Mouse (Mus musculus) hindbrain, postnatal 0 days (tissue): ENCODE data around the gene Fsd1. TPM values are rescaled to one million over a fixed set of nuclear protein-coding genes. Genes with fewer than 3 reads are reported as not detected.

Experiments
- ATAC-seq: fragments of 200-750 bp; cut with Nextera tagmentation; 2 replicates; pipeline ENCODE4 v1.8.0; 2017; ENCODE audit warnings: mild to moderate bottlenecking, moderate TSS enrichment, moderate library complexity
- DNase-seq: peaks from one replicate; pipeline ENCODE4 v3.0.0-alpha.2; 2015; ENCODE audit warnings: low spot score
- H3K27ac ChIP-seq: fragments of 300-500 bp; sonication (generic); 2 replicates; pipeline ENCODE4 v1.5.1; 2014; ENCODE audit warnings: mild to moderate bottlenecking
- H3K27me3 ChIP-seq: fragments of 300-500 bp; sonication (generic); 2 replicates; pipeline ENCODE4 v1.6.1; 2014; ENCODE audit warnings: low read length, mixed read lengths; ENCODE audit not compliant: insufficient read depth
- H3K36me3 ChIP-seq: fragments of 300-500 bp; sonication (generic); 2 replicates; pipeline ENCODE4 v1.6.1; 2014; ENCODE audit warnings: low read length, mixed read lengths; ENCODE audit not compliant: insufficient read depth
- H3K4me1 ChIP-seq: fragments of 300-500 bp; sonication (generic); 2 replicates; pipeline ENCODE4 v1.6.1; 2014; ENCODE audit warnings: antibody characterized with exemption, low read length, mixed read lengths; ENCODE audit not compliant: insufficient read depth
- H3K4me2 ChIP-seq: fragments of 300-500 bp; sonication (generic); 2 replicates; pipeline ENCODE4 v1.6.1; 2014; ENCODE audit warnings: low read depth, mild to moderate bottlenecking, low read length, moderate library complexity, mixed read lengths
- H3K4me3 ChIP-seq: fragments of 300-500 bp; sonication (generic); 2 replicates; pipeline ENCODE4 v1.5.1; 2014; ENCODE audit warnings: low read length
- H3K9ac ChIP-seq: fragments of 300-500 bp; sonication (generic); replicated peaks from 2 replicates; pipeline ENCODE4 v1.6.1; 2014; ENCODE audit warnings: mild to moderate bottlenecking, low read length, moderate library complexity, mixed read lengths
- H3K9me3 ChIP-seq: fragments of 300-500 bp; sonication (generic); 2 replicates; pipeline ENCODE4 v1.6.1; 2016; ENCODE audit warnings: low read length, mixed read lengths
- CTCF ChIP-seq: IDR thresholded peaks from 2 replicates; pipeline ENCODE4 v1.5.1; 2016; ENCODE audit warnings: antibody characterized with exemption, control low read depth, low read depth
- WGBS: fragments of 180-500 bp; shearing (Covaris S2); extraction: QIAGEN DNeasy Blood & Tissue Kit; methylation state at CpG from one replicate; pipeline ENCODE4 v1.1.7; 2014; 5-methylcytosine and 5-hydroxymethylcytosine counted together
- polyA plus RNA-seq: library from polyadenylated mRNA; unstranded; fragments of >200 nt; fragmentation: Nextera tagmentation; extraction: Ambion mirVana; gene quantifications from 2 replicates; pipeline ENCODE4 v1.2.1, GENCODE M21; 2015
- total RNA-seq: library from RNA; depleted of rRNA; stranded (reverse); fragments of >200 nt; gene quantifications from 2 replicates; pipeline ENCODE4 v1.2.3, GENCODE M21; 2014

The Fsd1 gene
- total and polyA plus RNA-seq, 2 experiments from 2014 or later: 136 to 193 TPM

- Histone ChIP-seq H3K27ac (no peak overlapping the region), H3K27me3 (0 out of 2 replicates have a peak, but pooled peaks cover 5% of the 10 kb centered on the region), H3K4me1 (no peaks in the 10 kb centered on the region), H3K4me3 (no peak overlapping the region), H3K9me3 (no peaks in the 10 kb centered on the region), H3K4me2 (peak overlapping the region; percentile 19; the same call in 1 of the 2 replicates), H3K36me3 (peaks cover 3% of the 10 kb centered on the region; the same call in 1 of the 2 replicates), H3K9ac (no peak overlapping the region)
- DNase-seq (no peak), ATAC-seq (peak; percentile 25; the same call in 1 of the 2 replicates)
- WGBS: 12% methylated on average over 30 of the region's 30 CpGs
- no peak; the same call in 1 of the 2 replicates for TF ChIP-seq CTCF
Measured at GRCm38 (mm10) chr17:55999794-56000499, 13.6 kb downstream of the Fsd1 start.

DNA sequence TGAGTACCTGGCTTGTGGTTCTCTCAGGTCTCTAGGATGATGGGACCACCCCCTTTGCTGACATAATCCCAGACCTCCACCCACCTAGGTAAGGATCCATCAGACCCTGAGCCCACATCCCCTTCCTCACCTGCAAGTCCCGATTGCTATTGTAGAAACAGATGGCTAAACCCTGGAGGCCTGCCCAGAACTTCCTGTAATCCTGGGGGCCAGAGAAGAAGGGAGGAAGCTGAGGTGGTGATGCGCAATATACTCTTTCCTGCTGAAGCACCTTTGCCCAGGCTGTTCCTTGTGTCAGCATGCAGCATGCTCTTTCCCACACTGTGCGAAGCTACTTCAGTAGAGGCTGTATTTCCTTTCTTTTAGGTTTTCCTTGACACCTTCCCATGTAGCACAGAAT lies 16.7 kb downstream of the Fsd1 start:
- TF ChIP-seq CTCF: no peak
- WGBS: 76% methylated on average over 3 of the region's 3 CpGs
- Histone ChIP-seq H3K36me3 (no peaks in the 10 kb centered on the region), H3K9ac (no peak overlapping the region), H3K27me3 (0 out of 2 replicates have a peak, but pooled peaks cover 5% of the 10 kb centered on the region), H3K4me3 (no peak overlapping the region), H3K4me1 (no peaks in the 10 kb centered on the region), H3K27ac (no peak overlapping the region), H3K9me3 (no peaks in the 10 kb centered on the region), H3K4me2 (no peak overlapping the region)
- no peak for DNase-seq
- ATAC-seq: no peak

- ATAC-seq (no peak), DNase-seq (peak; percentile 54)
- H3K4me2 ChIP-seq: no peak within 1 kb of the TSS
- H3K27ac ChIP-seq: no peak within 1 kb of the TSS
- TF ChIP-seq CTCF: no peak
- no peak within 1 kb of the TSS for H3K4me3 ChIP-seq
- H3K9ac ChIP-seq: no peak within 1 kb of the TSS
- WGBS: 48% methylated on average over 10 of the region's 13 CpGs
- H3K27me3 ChIP-seq: 0 out of 2 replicates have a peak, but pooled peaks cover 3% of the 10 kb centered on the region
- H3K4me1 ChIP-seq: peaks cover 9% of the 10 kb centered on the region
- H3K36me3 ChIP-seq: no peaks in the 10 kb centered on the region
- no peaks in the 10 kb centered on the region for H3K9me3 ChIP-seq
Measured at GRCm38 (mm10) chr17:56005415-56006061, 19.2 kb downstream of the Fsd1 start, which contains the start of the genes Stap2 and Mpnd. TSS of gene Stap2 (minus strand) at chr17:56005584. TSS of gene Mpnd (plus strand) at chr17:56005711.

GRCm38 (mm10) chr17:56006956-56007355 lies 20.6 kb downstream of the Fsd1 start:
- ATAC-seq: no peak
- Histone ChIP-seq H3K27ac (no peak overlapping the region), H3K36me3 (peaks cover 9% of the 10 kb centered on the region; the same call in 1 of the 2 replicates)

DNA sequence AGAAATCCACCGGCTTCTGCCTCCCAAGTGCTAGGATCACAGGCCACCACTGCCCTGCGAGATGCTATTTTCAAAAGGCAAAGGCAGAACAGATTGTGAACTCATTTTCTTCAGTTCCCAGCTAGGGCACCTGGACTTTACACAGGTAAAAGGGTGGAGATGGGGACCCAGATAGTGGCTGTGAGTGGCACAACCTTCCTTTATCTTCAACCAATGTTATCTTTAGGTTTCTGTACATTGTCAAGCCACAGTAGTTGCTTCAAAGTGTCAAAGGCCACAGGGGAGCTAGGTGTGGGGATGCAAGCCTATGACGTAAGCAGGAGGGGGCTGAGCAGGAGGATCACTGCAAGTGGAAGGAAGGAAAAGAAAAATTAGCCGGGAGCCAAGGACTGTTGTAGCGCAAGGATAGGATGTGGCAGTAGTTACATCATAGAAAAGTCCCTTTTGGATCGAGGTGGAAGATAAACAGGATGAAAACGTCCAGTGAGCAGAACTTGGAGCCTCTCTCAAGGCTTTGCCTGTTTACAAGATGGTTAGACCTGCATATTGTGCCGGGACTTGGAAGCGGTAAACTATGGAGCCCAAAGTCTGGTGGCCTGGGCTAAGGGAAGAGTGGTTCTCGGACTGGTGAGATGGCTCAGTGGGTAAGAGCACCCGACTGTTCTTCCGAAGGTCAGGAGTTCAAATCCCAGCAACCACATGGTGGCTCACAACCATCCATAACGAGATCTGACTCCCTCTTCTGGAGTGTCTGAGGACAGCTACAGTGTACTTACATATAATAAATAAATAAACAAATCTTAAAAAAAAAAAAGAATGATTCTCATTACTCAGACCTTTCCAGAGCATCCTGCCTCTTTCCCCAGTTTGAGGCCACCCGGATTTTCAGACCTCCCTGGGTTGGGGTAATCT lies 21.4 kb downstream of the Fsd1 start:
- Histone ChIP-seq H3K4me1 (peaks cover 14% of the 10 kb centered on the region), H3K36me3 (peaks cover 10% of the 10 kb centered on the region; the same call in 1 of the 2 replicates), H3K27ac (peak overlapping the region; percentile 92), H3K4me3 (peak overlapping the region; percentile 81), H3K9ac (no peak overlapping the region), H3K4me2 (peak overlapping the region; percentile 99), H3K9me3 (no peaks in the 10 kb centered on the region), H3K27me3 (no peaks in the 10 kb centered on the region)
- TF ChIP-seq CTCF: peak; percentile 26
- ATAC-seq (peak; percentile 50), DNase-seq (no peak)
- WGBS: 33% methylated on average over 13 of the region's 14 CpGs

More at GRCm38 (mm10) chr17:56006956-56007355, 20.6 kb downstream of the Fsd1 start:
- Histone ChIP-seq H3K4me1 (peaks cover 14% of the 10 kb centered on the region), H3K4me3 (no peak overlapping the region), H3K9ac (no peak overlapping the region), H3K9me3 (no peaks in the 10 kb centered on the region), H3K4me2 (no peak overlapping the region), H3K27me3 (no peaks in the 10 kb centered on the region)
- WGBS: 46% methylated on average over 10 of the region's 10 CpGs
- TF ChIP-seq CTCF: no peak
- no peak for DNase-seq
